10 mouse cellular contexts compared by ENCODE assay signal in the genomic region with DNA sequence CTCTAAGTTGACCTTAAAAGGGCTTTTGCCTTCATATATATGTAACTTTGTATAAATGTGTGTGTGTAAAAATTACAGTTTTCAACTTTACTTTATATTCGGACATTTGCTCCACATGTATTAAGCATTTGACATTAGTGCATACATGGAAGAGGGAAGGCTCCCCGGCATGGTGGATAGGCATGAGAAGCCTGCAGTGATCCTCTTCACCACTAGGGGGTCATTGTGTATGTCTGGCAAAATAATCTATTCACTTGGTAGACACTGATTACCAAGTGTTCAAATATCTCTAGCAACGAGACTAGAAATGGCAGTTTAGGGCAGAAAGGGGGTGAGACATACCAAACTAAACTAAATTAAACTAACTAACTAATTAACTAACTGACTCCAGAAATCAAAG.
A peak's percentile ranks its signal among the peaks of the same experiment; 100 is the strongest.
DNase-seq lines count a peak whose midpoint lies in the region; ATAC-seq and TF ChIP-seq lines count a peak whose summit lies in the region.
"Had no signal": no experiment of that assay in that cellular context is flagged by ENCODE, and none has a peak within 500 bp of the region (broad histone marks: within the 10 kb centered on the region; RNA-seq: fewer than 3 reads in every experiment).

No protein-coding gene starts in this region.

- CTCF ChIA-PET in Patski (lab: Charles Lee) = interaction anchor here (1.4 kb wide), 1 partner anchor 16 kb away, joined by 4 read pairs; no protein-coding TSS in a partner anchor

- H3K27me3 ChIP-seq in Patski = peaks cover 3% of the 10 kb centered on the region

- in situ Hi-C loops in Patski (cut with MboI; ENCODE audit: low pct_unique_long_range_greater_than_20kb) = no loop called here

- POLR2A ChIA-PET in Patski (lab: Charles Lee) = no interaction called here

- ATAC-seq in Patski = no peak
- ATAC-seq: forebrain, embryonic 14.5 days had no signal

- peak; percentile 9 for DNase-seq in kidney, postnatal 10 days
- no peak for DNase-seq in kidney, adult 11 months
- peak; percentile 31 for DNase-seq in retina, embryonic 14.5 days (ENCODE audit: low spot score)
- DNase-seq in retina, postnatal 1 day = no peak
- no peak for DNase-seq in Patski (ENCODE audit: low read depth, low spot score)
- no peak for DNase-seq in adrenal gland, postnatal 4 days (ENCODE audit: low spot score in 2 of 2)
- no peak for DNase-seq in kidney, postnatal 14 days
- DNase-seq: gastrocnemius, postnatal 10 days; midbrain, embryonic 14.5 days had no signal

- peak; percentile 43 for TF ChIP-seq CTCF in Patski (IDR thresholded peaks at IDR 0.05)

Comparison
In these comparisons a context has a peak if more than half of its experiments do, and no peak if none do; other contexts are left out.
1. DNase-seq: peak in kidney, postnatal 10 days (single experiment) and retina, embryonic 14.5 days (single experiment); none in kidney, adult 11 months (single experiment), retina, postnatal 1 day (single experiment), Patski (single experiment), adrenal gland, postnatal 4 days (0 of 2) and kidney, postnatal 14 days (single experiment).